Comparison of ENCODE assay signal across 10 mouse cellular contexts in genomic region chr9:57637272-57637671, GRCm38 (mm10). TPM values are rescaled to one million over a fixed set of nuclear protein-coding genes. Genes with fewer than 3 reads are reported as not detected.
DNase-seq lines count a peak whose midpoint lies in the region; ATAC-seq lines count a peak whose summit lies in the region.
"Had no signal": no experiment of that assay in that cellular context is flagged by ENCODE, and none has a peak within 500 bp of the region (broad histone marks: within the 10 kb centered on the region; RNA-seq: fewer than 3 reads in every experiment).

No protein-coding gene starts in this region.

- peaks cover 48% of the 10 kb centered on the region for H3K36me3 ChIP-seq in hindbrain, embryonic 10.5 days
- H3K36me3 ChIP-seq in hindbrain, embryonic 12.5 days, result peaks cover 7% of the 10 kb centered on the region; the same call in 1 of the 2 replicates
- peaks cover 54% of the 10 kb centered on the region for H3K36me3 ChIP-seq in embryonic facial prominence, embryonic 10.5 days (replicated peaks)
- peaks cover 26% of the 10 kb centered on the region for H3K36me3 ChIP-seq in limb, embryonic 13.5 days
- H3K36me3 ChIP-seq: forebrain, embryonic 15.5 days had no signal

- no peak for ATAC-seq in hindbrain, embryonic 12.5 days (ENCODE audit: low FRiP score)
- ATAC-seq in limb, embryonic 13.5 days (ENCODE audit: low FRiP score, low read depth), result peak; percentile 52
- no peak for ATAC-seq in CD4-positive, CD25-positive, alpha-beta regulatory T cell, adult 4 months

- peaks cover 68% of the 10 kb centered on the region for H3K4me1 ChIP-seq in hindbrain, embryonic 10.5 days (replicated peaks)
- peaks cover 54% of the 10 kb centered on the region for H3K4me1 ChIP-seq in hindbrain, embryonic 12.5 days
- peaks cover 60% of the 10 kb centered on the region for H3K4me1 ChIP-seq in embryonic facial prominence, embryonic 10.5 days
- H3K4me1 ChIP-seq in limb, embryonic 13.5 days, result peaks cover 75% of the 10 kb centered on the region

- peak overlapping the region; percentile 78; the same call in 1 of the 2 replicates for H3K27ac ChIP-seq in hindbrain, embryonic 10.5 days
- no peak overlapping the region for H3K27ac ChIP-seq in hindbrain, embryonic 12.5 days
- H3K27ac ChIP-seq in embryonic facial prominence, embryonic 10.5 days (replicated peaks), result peak overlapping the region; percentile 83
- H3K27ac ChIP-seq in limb, embryonic 13.5 days, result peak overlapping the region; percentile 84; the same call in 1 of the 2 replicates

- no peak overlapping the region for H3K9ac ChIP-seq in hindbrain, embryonic 12.5 days
- H3K9ac ChIP-seq in limb, embryonic 13.5 days, result no peak overlapping the region
- H3K9ac ChIP-seq: forebrain, embryonic 15.5 days had no signal

- no peaks in the 10 kb centered on the region for H3K9me3 ChIP-seq in hindbrain, embryonic 10.5 days
- H3K9me3 ChIP-seq in hindbrain, embryonic 12.5 days (replicated peaks), result no peaks in the 10 kb centered on the region
- no peaks in the 10 kb centered on the region for H3K9me3 ChIP-seq in embryonic facial prominence, embryonic 10.5 days
- no peaks in the 10 kb centered on the region for H3K9me3 ChIP-seq in limb, embryonic 13.5 days
- H3K9me3 ChIP-seq: forebrain, embryonic 15.5 days had no signal

- 78% methylated on average over 3 of the region's 3 CpGs for WGBS in hindbrain, embryonic 10.5 days
- WGBS in hindbrain, embryonic 12.5 days, result 69% methylated on average over 3 of the region's 3 CpGs
- 42% methylated on average over 3 of the region's 3 CpGs for WGBS in embryonic facial prominence, embryonic 10.5 days
- WGBS in limb, embryonic 13.5 days, result 72% methylated on average over 3 of the region's 3 CpGs

- H3K4me3 ChIP-seq in hindbrain, embryonic 10.5 days, result no peak overlapping the region
- no peak overlapping the region for H3K4me3 ChIP-seq in hindbrain, embryonic 12.5 days
- peak overlapping the region; percentile 44; the same call in 1 of the 2 replicates for H3K4me3 ChIP-seq in embryonic facial prominence, embryonic 10.5 days
- H3K4me3 ChIP-seq in limb, embryonic 13.5 days, result no peak overlapping the region; the same call in 1 of the 2 replicates
- H3K4me3 ChIP-seq: forebrain, embryonic 15.5 days had no signal

- no peaks in the 10 kb centered on the region for H3K27me3 ChIP-seq in hindbrain, embryonic 10.5 days (ENCODE audit: insufficient read depth, poor library complexity, severe bottlenecking)
- no peaks in the 10 kb centered on the region for H3K27me3 ChIP-seq in hindbrain, embryonic 12.5 days
- H3K27me3 ChIP-seq in embryonic facial prominence, embryonic 10.5 days (replicated peaks; ENCODE audit: low read depth, poor library complexity, severe bottlenecking), result no peaks in the 10 kb centered on the region
- no peaks in the 10 kb centered on the region for H3K27me3 ChIP-seq in limb, embryonic 13.5 days
- H3K27me3 ChIP-seq: forebrain, embryonic 15.5 days had no signal

- DNase-seq in hindbrain, embryonic 10.5 days (ENCODE audit: low spot score), result no peak
- DNase-seq in 3T3-L1 (ENCODE audit: low read depth, low spot score), result peak; percentile 84
- no peak for DNase-seq in embryonic facial prominence, embryonic 10.5 days (ENCODE audit: low spot score)
- no peak for DNase-seq in ovary, adult 18-20 months (ENCODE audit: low spot score)
- no peak for DNase-seq in cerebellum, adult 8-10 months
- DNase-seq: thymus, adult 18-20 months had no signal

- no peak overlapping the region for H3K4me2 ChIP-seq in hindbrain, embryonic 12.5 days (replicated peaks)
- H3K4me2 ChIP-seq in limb, embryonic 13.5 days (replicated peaks), result peak overlapping the region; percentile 56
- H3K4me2 ChIP-seq: forebrain, embryonic 15.5 days had no signal

RNA-seq across cellular contexts. Expression of gene Csk, which starts 16.2 kb away (rescaled TPM):
- 40.8 and 42.3 TPM in 2 replicates for polyA plus RNA-seq in hindbrain, embryonic 10.5 days (2016; fragmentation: Nextera tagmentation; extraction: Ambion mirVana)
- polyA plus RNA-seq in hindbrain, embryonic 12.5 days (2016; fragmentation: Nextera tagmentation; extraction: Ambion mirVana), result 38.3 and 41.6 TPM in 2 replicates
- 33.2 and 38.3 TPM in 2 replicates for polyA plus RNA-seq in embryonic facial prominence, embryonic 10.5 days (2016; fragmentation: Nextera tagmentation; extraction: Ambion mirVana)
- polyA plus RNA-seq in limb, embryonic 13.5 days (2015; fragmentation: Nextera tagmentation; extraction: Ambion mirVana), result 32.6 and 32.7 TPM in 2 replicates
- 100 to 1,000 TPM; 110 to 150 TPM for polyA plus RNA-seq in CD4-positive, CD25-positive, alpha-beta regulatory T cell, adult 4 months (2017; shearing (Covaris generic))

RNA-seq across cellular contexts. Expression of gene Lman1l, which starts 16.7 kb away (rescaled TPM):
- not detected in 2 replicates for polyA plus RNA-seq in hindbrain, embryonic 10.5 days (2016; fragmentation: Nextera tagmentation; extraction: Ambion mirVana)
- polyA plus RNA-seq in hindbrain, embryonic 12.5 days (2016; fragmentation: Nextera tagmentation; extraction: Ambion mirVana), result not detected in 2 replicates
- polyA plus RNA-seq in embryonic facial prominence, embryonic 10.5 days (2016; fragmentation: Nextera tagmentation; extraction: Ambion mirVana), result not detected in 2 replicates
- not detected in 2 replicates for polyA plus RNA-seq in limb, embryonic 13.5 days (2015; fragmentation: Nextera tagmentation; extraction: Ambion mirVana)
- 1 to 10 TPM in 1 of 2 experiments, under 1 TPM in 1; 0.79 to 1.4 TPM for polyA plus RNA-seq in CD4-positive, CD25-positive, alpha-beta regulatory T cell, adult 4 months (2017; shearing (Covaris generic))
- polyA plus RNA-seq: forebrain, embryonic 15.5 days had no signal

RNA-seq across cellular contexts. Expression of gene Cplx3, which starts 31.2 kb away (rescaled TPM):
- 0.88 and 2.8 TPM in 2 replicates for polyA plus RNA-seq in hindbrain, embryonic 10.5 days (2016; fragmentation: Nextera tagmentation; extraction: Ambion mirVana)
- polyA plus RNA-seq in hindbrain, embryonic 12.5 days (2016; fragmentation: Nextera tagmentation; extraction: Ambion mirVana), result 0.08 and 0.27 TPM in 2 replicates
- 1.6 and 1.8 TPM in 2 replicates for polyA plus RNA-seq in embryonic facial prominence, embryonic 10.5 days (2016; fragmentation: Nextera tagmentation; extraction: Ambion mirVana)
- not detected in 2 replicates for polyA plus RNA-seq in limb, embryonic 13.5 days (2015; fragmentation: Nextera tagmentation; extraction: Ambion mirVana)
- polyA plus RNA-seq in CD4-positive, CD25-positive, alpha-beta regulatory T cell, adult 4 months (2017; shearing (Covaris generic)), result not detected

RNA-seq across cellular contexts. Expression of gene Cyp1a2, which starts 46.2 kb away (rescaled TPM):
- not detected in 2 replicates for polyA plus RNA-seq in hindbrain, embryonic 10.5 days (2016; fragmentation: Nextera tagmentation; extraction: Ambion mirVana)
- not detected in 2 replicates for polyA plus RNA-seq in hindbrain, embryonic 12.5 days (2016; fragmentation: Nextera tagmentation; extraction: Ambion mirVana)
- not detected in 2 replicates for polyA plus RNA-seq in embryonic facial prominence, embryonic 10.5 days (2016; fragmentation: Nextera tagmentation; extraction: Ambion mirVana)
- polyA plus RNA-seq in limb, embryonic 13.5 days (2015; fragmentation: Nextera tagmentation; extraction: Ambion mirVana), result not detected in 2 replicates
- not detected for polyA plus RNA-seq in CD4-positive, CD25-positive, alpha-beta regulatory T cell, adult 4 months (2017; shearing (Covaris generic))
- polyA plus RNA-seq: forebrain, embryonic 15.5 days had no signal

RNA-seq across cellular contexts. Expression of gene Ulk3, which starts 48.0 kb away (rescaled TPM):
- polyA plus RNA-seq in hindbrain, embryonic 10.5 days (2016; fragmentation: Nextera tagmentation; extraction: Ambion mirVana), result 14.2 and 14.6 TPM in 2 replicates
- polyA plus RNA-seq in hindbrain, embryonic 12.5 days (2016; fragmentation: Nextera tagmentation; extraction: Ambion mirVana), result 20.0 and 20.1 TPM in 2 replicates
- polyA plus RNA-seq in embryonic facial prominence, embryonic 10.5 days (2016; fragmentation: Nextera tagmentation; extraction: Ambion mirVana), result 13.3 and 16.4 TPM in 2 replicates
- polyA plus RNA-seq in limb, embryonic 13.5 days (2015; fragmentation: Nextera tagmentation; extraction: Ambion mirVana), result 21.0 and 21.4 TPM in 2 replicates
- polyA plus RNA-seq in CD4-positive, CD25-positive, alpha-beta regulatory T cell, adult 4 months (2017; shearing (Covaris generic)), result 10 to 100 TPM; 27.0 to 48.2 TPM
